Mouse (Mus musculus): Measurements from ENCODE around the gene Prpsap1.

DNA sequence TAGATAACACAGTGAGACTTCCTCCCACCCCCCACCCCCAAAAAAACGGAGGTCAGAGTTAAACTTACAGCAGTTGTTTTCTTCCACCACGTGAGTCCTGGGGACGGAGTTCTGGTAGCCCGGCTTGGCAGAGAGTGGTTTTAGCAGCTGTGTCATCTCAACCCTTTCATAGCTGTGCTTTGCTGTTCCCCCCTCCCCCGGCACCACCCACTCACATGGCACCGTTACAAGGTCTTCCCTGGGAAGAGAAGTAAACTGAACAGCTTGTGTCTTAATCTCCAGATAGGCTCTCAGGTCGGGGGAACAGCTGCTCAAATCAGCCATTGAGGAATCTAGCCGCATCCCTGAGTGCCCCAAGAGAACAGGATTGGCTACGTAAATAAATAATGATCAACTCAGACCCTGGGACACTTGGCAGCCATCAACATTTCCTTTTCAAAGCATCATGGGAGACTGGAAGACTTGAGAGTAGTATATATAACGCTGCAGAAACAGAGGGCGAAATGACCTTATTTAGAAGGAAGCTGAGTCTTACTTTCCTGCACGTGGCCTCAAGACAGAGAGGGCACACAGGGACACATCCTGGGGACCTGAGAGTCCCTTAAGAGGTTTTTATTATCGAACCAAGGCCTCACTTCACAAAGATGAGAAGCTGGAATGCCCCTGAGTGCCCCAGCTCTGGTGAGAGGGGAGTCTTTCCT, 622 bp upstream of the Prpsap1 start:
- TF ChIP-seq NRF1 (IDR thresholded peaks at IDR 0.05; ENCODE audit: low read depth, low read length), result no peak
- no peak for TF ChIP-seq POLR2A (IDR thresholded peaks at IDR 0.05; ENCODE audit: low read depth, low read length)

Measured in CH12.LX (cell line).